Mouse (Mus musculus): ENCODE measurements around the gene Nprl3. TPM values are rescaled to one million over a fixed set of nuclear protein-coding genes. Genes with fewer than 3 reads are reported as not detected.

Gene Nprl3
- total and polyA plus RNA-seq, 3 experiments: 27.1 to 59.5 (median 27.2) TPM

DNA sequence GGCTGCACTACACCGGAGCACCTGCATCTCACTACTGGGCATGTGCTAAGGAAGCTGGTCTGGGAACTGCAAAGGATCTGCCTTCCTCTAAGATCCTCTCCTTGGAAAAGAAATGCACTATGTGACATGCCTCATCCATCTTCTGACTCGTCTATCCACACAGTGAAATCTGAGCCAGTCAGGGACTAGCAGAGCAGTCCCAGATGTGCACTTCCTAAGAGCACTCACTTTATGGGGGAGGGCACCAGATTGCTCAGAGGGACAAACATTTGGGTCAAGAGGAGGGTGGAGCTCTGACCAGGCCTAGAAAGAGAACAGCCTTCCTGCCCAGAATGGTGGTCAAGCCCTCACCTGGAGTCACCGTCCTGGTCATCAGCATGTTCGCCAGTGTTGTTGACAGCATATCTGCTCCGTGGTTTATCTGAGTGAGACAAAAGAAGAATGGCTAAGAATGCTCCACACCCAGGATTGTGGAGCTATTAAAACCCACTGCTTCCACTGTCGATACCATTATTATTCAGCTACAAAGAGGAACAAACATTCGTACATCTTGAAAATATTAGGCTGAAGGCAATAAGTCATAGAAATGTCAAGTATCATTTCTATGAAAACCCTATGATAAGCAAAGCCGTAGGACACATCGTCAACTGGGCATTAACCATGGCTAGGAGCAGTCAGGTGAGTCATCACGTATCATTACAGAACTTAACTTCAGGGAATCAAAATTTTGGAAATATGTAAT is 4.7 kb downstream of the Nprl3 start:
- peaks cover 3% of the 10 kb centered on the region; the same call in 1 of the 2 replicates for H3K36me3 ChIP-seq (ENCODE audit: control insufficient read depth, insufficient read depth, low read length)
- TF ChIP-seq POLR2A (IDR thresholded peaks at IDR 0.05; ENCODE audit: insufficient read depth, low read depth, low read length) (no peak), EP300 (IDR thresholded peaks at IDR 0.05; ENCODE audit: insufficient read depth, low read depth, low read length) (no peak), CTCF (IDR thresholded peaks at IDR 0.05) (no peak)
- intact Hi-C loops (cut with DNase I): no loop called here
- H3K79me2 ChIP-seq (replicated peaks; ENCODE audit: control insufficient read depth, insufficient read depth, low read length): peaks cover 7% of the 10 kb centered on the region
- no peaks in the 10 kb centered on the region for H3K27me3 ChIP-seq (ENCODE audit: control insufficient read depth, insufficient read depth, low read length)
- peaks cover 1% of the 10 kb centered on the region; the same call in 1 of the 2 replicates for H3K4me1 ChIP-seq (ENCODE audit: control insufficient read depth, insufficient read depth, low read length)
- no peak overlapping the region for H3K27ac ChIP-seq
- WGBS: 79% methylated on average over 10 of the region's 10 CpGs
- DNase-seq: no peak
- H3K9ac ChIP-seq (ENCODE audit: low read depth, low read length): no peak overlapping the region
- no peak overlapping the region for H3K4me3 ChIP-seq

- Histone ChIP-seq H3K4me1 (ENCODE audit: control insufficient read depth, insufficient read depth, low read length) (no peaks in the 10 kb centered on the region), H3K9ac (ENCODE audit: low read depth, low read length) (no peak overlapping the region), H3K4me3 (no peak overlapping the region), H3K27me3 (ENCODE audit: control insufficient read depth, insufficient read depth, low read length) (no peaks in the 10 kb centered on the region), H3K36me3 (ENCODE audit: control insufficient read depth, insufficient read depth, low read length) (no peaks in the 10 kb centered on the region), H3K27ac (no peak overlapping the region), H3K79me2 (replicated peaks; ENCODE audit: control insufficient read depth, insufficient read depth, low read length) (no peaks in the 10 kb centered on the region; the same call in 1 of the 2 replicates)
- DNase-seq: no peak
- intact Hi-C loops (cut with DNase I): no loop called here
- TF ChIP-seq CTCF (IDR thresholded peaks at IDR 0.05) (no peak), EP300 (IDR thresholded peaks at IDR 0.05; ENCODE audit: insufficient read depth, low read depth, low read length) (no peak), POLR2A (IDR thresholded peaks at IDR 0.05; ENCODE audit: insufficient read depth, low read depth, low read length) (no peak)
- WGBS: 89% methylated on average over 3 of the region's 3 CpGs
These were observed 10.9 kb downstream of the Nprl3 start for GRCm38 (mm10) chr11:32256566-32256965.

DNA sequence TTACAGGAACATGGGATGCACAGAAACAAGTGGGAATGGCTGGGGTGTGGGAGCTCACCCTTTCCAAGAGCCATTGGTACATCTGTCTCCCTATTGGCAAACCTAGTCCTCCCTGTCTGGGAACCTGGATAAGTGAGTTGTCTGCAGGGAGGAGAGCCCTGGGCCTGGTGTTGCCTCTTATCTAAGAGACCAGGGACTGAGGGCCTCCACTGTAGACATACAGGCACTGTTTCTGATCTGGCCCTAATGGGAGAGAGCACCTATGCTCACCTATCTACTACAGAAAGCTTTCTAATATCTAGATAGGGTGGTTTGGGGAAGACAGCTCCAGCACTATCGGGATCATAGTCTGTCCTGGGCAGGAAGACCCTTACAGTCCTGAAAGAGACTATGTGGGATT is 11.4 kb downstream of the Nprl3 start:
- H3K4me1 ChIP-seq (ENCODE audit: control insufficient read depth, insufficient read depth, low read length): no peaks in the 10 kb centered on the region
- no peaks in the 10 kb centered on the region for H3K36me3 ChIP-seq (ENCODE audit: control insufficient read depth, insufficient read depth, low read length)
- no peak overlapping the region for H3K27ac ChIP-seq
- H3K79me2 ChIP-seq (replicated peaks; ENCODE audit: control insufficient read depth, insufficient read depth, low read length): no peaks in the 10 kb centered on the region; the same call in 1 of the 2 replicates
- intact Hi-C loops (cut with DNase I): no loop called here
- H3K27me3 ChIP-seq (ENCODE audit: control insufficient read depth, insufficient read depth, low read length): no peaks in the 10 kb centered on the region
- 100% methylated on average over 1 of the region's 1 CpGs for WGBS
- TF ChIP-seq POLR2A (IDR thresholded peaks at IDR 0.05; ENCODE audit: insufficient read depth, low read depth, low read length) (no peak), EP300 (IDR thresholded peaks at IDR 0.05; ENCODE audit: insufficient read depth, low read depth, low read length) (no peak), CTCF (IDR thresholded peaks at IDR 0.05) (no peak)
- H3K9ac ChIP-seq (ENCODE audit: low read depth, low read length): no peak overlapping the region
- no peak for DNase-seq
- no peak overlapping the region for H3K4me3 ChIP-seq

DNA sequence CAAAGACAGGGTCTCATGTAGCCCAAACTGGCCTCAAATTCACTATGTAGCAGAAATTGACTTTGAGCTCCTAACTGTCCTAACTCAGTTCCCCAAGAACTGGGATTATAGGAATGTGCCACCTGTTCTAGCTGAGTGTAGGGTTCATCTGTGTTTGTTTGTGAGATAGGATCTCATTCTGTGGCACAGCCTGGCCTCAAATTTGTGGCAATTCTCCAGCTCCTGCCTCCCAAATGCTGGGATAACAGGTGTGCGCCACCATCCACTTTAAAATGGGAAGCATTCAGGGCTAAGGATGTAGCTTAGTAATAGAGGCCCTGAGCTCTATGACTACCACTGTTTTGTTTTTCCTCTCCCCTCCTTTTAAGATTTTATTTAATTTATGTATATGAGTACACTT is 14.4 kb downstream of the Nprl3 start:
- Histone ChIP-seq H3K27ac (no peak overlapping the region), H3K79me2 (replicated peaks; ENCODE audit: control insufficient read depth, insufficient read depth, low read length) (no peaks in the 10 kb centered on the region; the same call in 1 of the 2 replicates), H3K27me3 (ENCODE audit: control insufficient read depth, insufficient read depth, low read length) (no peaks in the 10 kb centered on the region), H3K4me3 (no peak overlapping the region), H3K36me3 (ENCODE audit: control insufficient read depth, insufficient read depth, low read length) (no peaks in the 10 kb centered on the region), H3K4me1 (ENCODE audit: control insufficient read depth, insufficient read depth, low read length) (no peaks in the 10 kb centered on the region), H3K9ac (ENCODE audit: low read depth, low read length) (no peak overlapping the region)
- TF ChIP-seq CTCF (IDR thresholded peaks at IDR 0.05): no peak
- TF ChIP-seq POLR2A (IDR thresholded peaks at IDR 0.05; ENCODE audit: insufficient read depth, low read depth, low read length): no peak
- no peak for TF ChIP-seq EP300 (IDR thresholded peaks at IDR 0.05; ENCODE audit: insufficient read depth, low read depth, low read length)
- DNase-seq: no peak
- 100% methylated on average over 1 of the region's 1 CpGs for WGBS
- intact Hi-C loops (cut with DNase I): no loop called here

GRCm38 (mm10) chr11:32250880-32251763 is 16.4 kb downstream of the Nprl3 start:
- Histone ChIP-seq H3K27ac (no peak overlapping the region), H3K79me2 (replicated peaks; ENCODE audit: control insufficient read depth, insufficient read depth, low read length) (no peaks in the 10 kb centered on the region), H3K9ac (ENCODE audit: low read depth, low read length) (no peak overlapping the region), H3K4me1 (ENCODE audit: control insufficient read depth, insufficient read depth, low read length) (no peaks in the 10 kb centered on the region), H3K4me3 (no peak overlapping the region), H3K36me3 (ENCODE audit: control insufficient read depth, insufficient read depth, low read length) (no peaks in the 10 kb centered on the region), H3K27me3 (ENCODE audit: control insufficient read depth, insufficient read depth, low read length) (no peaks in the 10 kb centered on the region)
- 83% methylated on average over 8 of the region's 8 CpGs for WGBS
- intact Hi-C loops (cut with DNase I): no loop called here
- no peak for TF ChIP-seq EP300 (IDR thresholded peaks at IDR 0.05; ENCODE audit: insufficient read depth, low read depth, low read length)
- no peak for TF ChIP-seq POLR2A (IDR thresholded peaks at IDR 0.05; ENCODE audit: insufficient read depth, low read depth, low read length)
- TF ChIP-seq CTCF (IDR thresholded peaks at IDR 0.05): no peak
- DNase-seq: no peak
